Mouse (Mus musculus): ENCODE data around the gene Ssr2. TPM values are rescaled to one million over a fixed set of nuclear protein-coding genes. Genes with fewer than 3 reads are reported as not detected.

Gene Ssr2
- 10 to 100 TPM; 40.4 to 44.2 TPM for total RNA-seq (2021)
- long read RNA-seq, experiment 1, transcript Ssr2-207 (6 exons, 1,059 nt) = major isoform, 54 of 61 reads
- long read RNA-seq, experiment 1, partial matches to known transcripts = 0 of 61 reads
- long read RNA-seq, experiment 1, other reads (novel, unspliced or antisense) = 4 of 61 reads
- long read RNA-seq, experiment 2, transcript Ssr2-207 (6 exons, 1,059 nt) = major isoform, 37 of 40 reads
- long read RNA-seq, experiment 2, partial matches to known transcripts = 0 of 40 reads
- long read RNA-seq, experiment 2, other reads (novel, unspliced or antisense) = 1 of 40 reads

- no peak for DNase-seq (ENCODE audit: low spot score)
Observed at GRCm38 (mm10) chr3:88575540-88575939, at the start of gene Ssr2. Gene Ssr2 (plus strand): TSS chr3:88575876.

DNA sequence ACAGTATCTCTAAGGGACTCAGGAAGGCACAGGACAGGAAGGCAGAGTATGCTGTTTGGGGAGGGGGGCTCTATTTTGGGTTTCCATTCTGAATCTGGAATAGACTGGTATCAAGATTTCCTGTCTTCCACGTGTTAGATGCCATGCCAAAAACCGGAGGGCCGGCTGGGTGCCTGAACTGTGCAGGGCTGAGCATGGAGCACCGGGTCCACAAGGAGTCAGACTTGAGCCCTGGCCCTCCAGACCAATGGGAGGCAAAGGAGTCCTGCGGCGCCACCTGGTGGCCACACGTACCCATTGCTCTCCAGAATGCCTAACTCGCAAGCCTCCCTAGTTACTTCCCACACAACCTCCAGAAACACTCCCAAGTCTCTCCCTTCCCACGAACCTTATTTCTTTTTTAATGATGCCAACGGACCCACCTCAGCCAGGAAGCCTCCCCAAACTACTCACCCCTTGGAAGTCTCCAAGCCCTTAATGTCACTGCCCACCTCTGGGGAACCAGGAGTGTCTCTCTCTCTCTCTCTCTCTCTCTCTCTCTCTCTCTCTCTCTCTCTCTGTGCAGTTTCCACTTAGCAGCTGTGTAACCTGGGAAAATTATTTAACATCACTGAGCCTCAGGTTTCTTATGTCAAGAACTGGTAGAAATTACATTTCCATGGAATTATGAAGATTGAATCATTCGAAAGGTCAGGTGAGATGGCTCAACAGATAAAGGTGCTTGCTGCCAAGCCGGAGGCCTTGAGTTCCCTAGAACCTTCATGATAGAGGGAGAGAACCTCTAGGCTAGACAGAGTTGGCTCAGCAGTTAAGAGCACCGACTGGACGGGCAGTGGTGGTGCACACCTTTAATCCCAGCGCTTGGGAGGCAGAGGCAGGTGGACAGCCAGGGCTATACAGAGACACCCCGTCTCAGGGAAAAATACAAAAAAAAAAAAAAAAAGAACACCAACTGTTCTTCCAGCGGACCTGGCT is 49.2 kb upstream of the Ssr2 start:
- peak; percentile 87 for DNase-seq (ENCODE audit: low spot score)

DNA sequence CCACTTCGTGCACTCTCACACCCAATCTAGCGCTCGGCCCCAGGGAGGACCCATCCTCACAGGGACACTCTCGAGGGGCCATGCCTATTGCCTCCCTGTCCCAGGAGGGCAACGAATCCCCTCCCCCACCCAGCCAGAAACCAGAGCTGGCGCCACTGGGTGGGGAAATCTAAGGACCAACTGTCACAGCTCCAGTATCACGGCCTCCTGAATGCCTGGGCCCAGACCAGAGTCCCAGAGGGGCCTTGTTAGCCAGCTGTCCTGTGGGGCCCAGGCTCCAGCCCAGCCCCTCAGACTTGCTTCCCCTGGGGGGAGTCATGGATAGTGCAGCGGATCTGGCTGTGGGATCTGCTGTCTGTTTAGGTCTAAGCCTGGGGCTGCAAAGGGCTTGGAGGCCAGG is 48.1 kb upstream of the Ssr2 start:
- DNase-seq (ENCODE audit: low spot score) = no peak

DNA sequence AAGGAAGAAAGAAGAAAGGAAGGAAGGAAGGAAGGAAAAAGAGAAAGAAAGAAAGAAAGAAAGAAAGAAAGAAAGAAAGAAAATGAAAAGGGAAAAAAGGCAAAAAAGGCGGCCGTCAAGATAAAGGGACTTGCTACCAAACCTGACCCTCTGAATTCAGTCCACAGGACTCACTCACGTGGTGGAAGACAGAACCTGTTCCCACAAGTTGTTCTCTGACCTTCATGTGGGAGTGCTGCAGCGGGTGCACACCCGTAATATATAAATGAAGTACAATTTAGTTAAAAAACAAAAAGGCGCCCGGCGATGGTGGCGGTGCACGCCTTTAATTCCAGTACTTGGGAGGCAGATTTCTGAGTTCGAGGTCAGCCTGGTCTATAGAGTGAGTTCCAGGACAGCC is 47.0 kb upstream of the Ssr2 start:
- DNase-seq (ENCODE audit: low spot score) = no peak

DNA sequence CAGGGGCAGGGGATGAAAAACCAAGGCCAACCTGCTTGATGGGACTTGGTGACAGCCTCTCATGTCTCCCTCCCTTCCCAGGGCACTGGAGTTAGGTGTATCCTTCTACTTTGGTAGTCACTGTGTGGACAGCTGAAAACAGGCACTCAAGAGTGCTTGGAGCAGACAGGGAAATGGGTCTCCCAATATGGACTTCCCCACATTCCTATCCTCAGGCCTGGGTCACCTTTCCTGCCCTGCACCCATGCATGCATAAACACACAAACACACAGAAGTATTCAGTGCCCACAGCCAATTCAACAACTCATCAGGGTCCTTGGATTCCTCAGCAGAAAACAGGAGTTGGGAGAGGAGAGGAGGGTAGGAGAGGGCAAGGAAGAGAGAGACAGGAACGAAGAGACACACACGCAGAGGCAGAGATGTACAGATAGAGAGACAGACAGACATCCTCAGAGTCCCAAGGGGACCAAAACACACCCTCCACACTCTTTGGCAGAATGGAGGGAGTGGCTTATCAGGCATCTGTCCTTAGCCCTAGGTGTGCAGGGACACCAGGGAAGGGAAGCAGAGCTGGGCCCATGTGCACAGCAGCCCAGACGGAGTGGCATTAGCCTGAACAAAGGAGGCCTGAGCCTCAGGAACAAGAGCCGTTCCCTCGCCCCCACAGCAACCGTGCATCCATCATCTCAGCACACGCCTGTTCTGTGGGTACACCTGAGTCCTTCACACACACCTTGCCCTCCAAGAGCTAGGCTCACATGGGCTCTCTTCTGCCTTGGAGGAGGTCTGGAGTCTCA is 46.3 kb upstream of the Ssr2 start:
- no peak for DNase-seq (ENCODE audit: low spot score)

DNA sequence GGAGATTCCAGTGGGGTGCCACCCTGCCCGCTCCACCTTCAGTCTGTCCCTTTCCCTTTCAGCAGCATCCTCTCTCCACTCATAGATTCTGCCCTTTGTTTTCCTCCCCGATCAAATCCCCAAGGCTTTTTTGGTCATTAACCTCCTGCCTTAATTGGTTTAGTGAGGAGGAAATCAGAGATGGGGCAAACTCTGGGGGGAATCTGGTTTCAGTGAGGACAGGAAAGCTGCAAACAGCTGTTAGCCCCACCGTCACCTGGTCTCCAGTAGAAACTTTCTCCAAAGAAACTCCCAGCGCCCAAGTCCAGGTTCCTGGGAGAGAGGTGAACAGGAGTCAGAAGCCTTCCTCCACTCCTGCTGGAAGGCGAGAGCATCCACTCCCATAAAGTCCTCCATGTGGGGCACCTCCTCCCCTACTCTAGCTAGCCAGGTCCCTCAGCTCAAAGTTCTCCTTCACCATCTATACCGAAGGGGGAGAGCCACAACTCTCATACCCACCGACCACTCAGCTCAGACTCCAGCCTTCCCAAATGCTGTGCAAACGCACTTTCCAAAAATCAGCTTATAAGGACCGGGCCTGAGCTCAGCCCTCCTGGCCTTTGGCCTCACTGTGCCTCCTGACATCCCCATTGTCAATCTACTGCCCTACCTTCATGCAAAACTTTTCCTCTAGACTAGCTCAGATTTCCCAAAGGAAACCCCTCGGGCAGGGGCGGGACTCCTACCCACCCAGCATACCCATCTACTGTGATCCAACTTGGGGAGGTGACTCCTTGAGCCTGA is 45.4 kb upstream of the Ssr2 start:
- DNase-seq (ENCODE audit: low spot score) = no peak

DNA sequence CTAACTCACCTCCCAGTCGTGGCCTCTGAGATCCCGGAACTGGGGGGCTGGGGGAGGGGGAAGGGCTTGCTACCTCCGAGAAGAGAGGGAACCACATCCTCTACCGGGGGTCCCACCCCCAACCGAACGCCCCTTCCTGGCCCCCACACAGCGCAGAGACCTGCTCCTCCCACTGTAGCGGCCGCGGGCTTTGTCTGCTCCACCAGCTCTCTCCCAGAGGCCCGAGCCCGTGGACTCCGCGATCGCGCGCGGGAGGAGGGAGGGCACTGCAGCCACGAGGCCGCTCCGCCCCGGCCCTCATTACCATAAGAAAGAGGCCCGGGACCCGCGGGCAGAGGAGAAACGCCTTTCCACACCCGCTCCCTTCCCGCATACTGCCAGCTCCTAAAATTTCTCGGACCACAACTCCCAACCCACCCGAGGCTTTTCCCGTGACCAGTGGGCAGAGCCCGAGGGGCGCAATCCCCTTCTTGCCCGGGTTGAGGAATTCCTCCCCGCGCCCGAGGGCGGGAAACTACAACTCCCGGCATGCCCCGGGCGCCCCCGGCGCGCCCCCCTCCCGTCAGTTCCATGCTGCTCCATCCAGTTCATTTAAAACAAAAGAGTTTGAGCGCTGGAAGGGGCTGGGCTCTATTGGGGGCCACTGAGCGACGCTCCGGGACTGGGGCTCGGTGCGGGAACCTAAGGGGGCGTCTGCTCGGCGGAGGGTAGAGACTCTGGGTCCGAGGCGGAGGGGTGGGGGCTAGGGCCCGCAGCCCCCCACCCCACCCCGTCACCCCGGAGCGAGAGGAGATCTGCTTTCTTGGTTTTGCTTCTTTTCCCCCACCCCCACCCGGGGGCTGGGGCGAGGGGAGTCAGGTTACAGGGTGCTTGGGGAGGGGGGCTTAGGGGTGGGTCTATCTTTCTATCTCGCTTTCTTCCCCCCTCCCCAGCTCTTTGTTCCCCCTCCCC is 44.1 kb upstream of the Ssr2 start:
- peak; percentile 84 for DNase-seq (ENCODE audit: low spot score)

GRCm38 (mm10) chr3:88532299-88532674 is 43.4 kb upstream of the Ssr2 start, which contains the start of gene Mex3a:
Gene Mex3a (plus strand): TSS chr3:88532395.
- DNase-seq (ENCODE audit: low spot score) = no peak

GRCm38 (mm10) chr3:88532689-88533511 is 42.8 kb upstream of the Ssr2 start:
- DNase-seq (ENCODE audit: low spot score) = no peak

- no peak for DNase-seq (ENCODE audit: low spot score)
Observed at GRCm38 (mm10) chr3:88533706-88534105, 42.0 kb upstream of the Ssr2 start.

GRCm38 (mm10) chr3:88535005-88535404 is 40.7 kb upstream of the Ssr2 start:
- no peak for DNase-seq (ENCODE audit: low spot score)

- DNase-seq (ENCODE audit: low spot score) = no peak
Observed at GRCm38 (mm10) chr3:88535527-88535926, 40.1 kb upstream of the Ssr2 start.

GRCm38 (mm10) chr3:88536103-88536930 is 39.4 kb upstream of the Ssr2 start:
- peak; percentile 70 for DNase-seq (ENCODE audit: low spot score)

DNA sequence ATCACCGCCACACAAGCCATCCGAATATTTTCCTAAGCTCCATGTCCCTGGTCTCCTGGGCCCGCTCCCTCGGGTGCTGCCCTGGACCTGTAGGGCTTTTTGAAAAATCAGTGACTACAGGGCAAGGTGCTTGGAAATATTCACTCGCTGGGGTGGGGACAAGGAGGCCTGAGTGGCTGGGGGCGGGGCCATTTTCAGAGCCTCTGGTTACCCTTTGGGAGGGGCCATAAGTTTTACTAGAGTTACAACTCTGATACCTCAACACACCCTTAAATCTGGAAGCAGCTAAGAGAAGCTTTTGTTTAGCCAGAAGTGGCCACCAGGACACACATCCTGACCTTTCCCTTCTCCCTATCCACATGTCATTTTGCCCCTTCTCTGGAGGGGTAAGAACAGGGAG is 38.5 kb upstream of the Ssr2 start:
- DNase-seq (ENCODE audit: low spot score) = no peak

- DNase-seq (ENCODE audit: low spot score) = no peak
Observed at GRCm38 (mm10) chr3:88538271-88539145, 37.2 kb upstream of the Ssr2 start.

GRCm38 (mm10) chr3:88539397-88539796 is 36.3 kb upstream of the Ssr2 start:
- no peak for DNase-seq (ENCODE audit: low spot score)

- DNase-seq (ENCODE audit: low spot score) = no peak
Observed at GRCm38 (mm10) chr3:88540085-88540484, 35.6 kb upstream of the Ssr2 start.
